Mouse (Mus musculus): ENCODE measurements at regions not wholly inside any gene's neighbourhood (a gene's known extent, or its start where the extent isn't known, plus 50 kb on each side); places are given as distances from the start of the nearest gene placed in this dataset.

- no peak for DNase-seq
Measured at GRCm38 (mm10) chr13:117334125-117334524, 113.2 kb upstream of the Gm17509 start.

- no peak for DNase-seq
Measured at GRCm38 (mm10) chr13:117334539-117334938, 113.7 kb upstream of the Gm17509 start.

DNA sequence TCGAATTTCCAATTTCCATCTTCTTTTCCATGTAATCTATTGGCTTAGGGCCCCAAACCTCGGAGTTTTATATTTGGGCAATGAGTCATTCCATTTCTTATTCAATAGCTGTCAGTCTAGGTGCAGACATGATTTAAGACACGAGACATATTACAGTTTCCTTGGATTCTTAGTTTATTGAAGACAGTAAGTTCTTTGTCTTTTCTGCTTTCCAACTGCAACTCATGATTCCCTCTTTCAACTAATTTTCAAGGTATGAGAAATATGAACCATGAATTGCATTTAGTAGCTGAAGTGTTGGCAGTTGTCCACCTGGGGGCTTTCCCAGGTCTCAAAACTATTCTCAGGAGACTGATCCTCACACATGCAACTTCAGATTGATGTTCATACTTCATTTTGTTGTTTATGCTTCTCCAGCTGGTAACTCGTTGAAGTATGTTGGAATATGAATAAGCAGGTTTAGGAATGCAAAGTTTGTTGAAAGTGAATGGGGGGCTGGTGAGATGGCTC lies 160.3 kb upstream of the Gm17509 start:
- DNase-seq: no peak

DNA sequence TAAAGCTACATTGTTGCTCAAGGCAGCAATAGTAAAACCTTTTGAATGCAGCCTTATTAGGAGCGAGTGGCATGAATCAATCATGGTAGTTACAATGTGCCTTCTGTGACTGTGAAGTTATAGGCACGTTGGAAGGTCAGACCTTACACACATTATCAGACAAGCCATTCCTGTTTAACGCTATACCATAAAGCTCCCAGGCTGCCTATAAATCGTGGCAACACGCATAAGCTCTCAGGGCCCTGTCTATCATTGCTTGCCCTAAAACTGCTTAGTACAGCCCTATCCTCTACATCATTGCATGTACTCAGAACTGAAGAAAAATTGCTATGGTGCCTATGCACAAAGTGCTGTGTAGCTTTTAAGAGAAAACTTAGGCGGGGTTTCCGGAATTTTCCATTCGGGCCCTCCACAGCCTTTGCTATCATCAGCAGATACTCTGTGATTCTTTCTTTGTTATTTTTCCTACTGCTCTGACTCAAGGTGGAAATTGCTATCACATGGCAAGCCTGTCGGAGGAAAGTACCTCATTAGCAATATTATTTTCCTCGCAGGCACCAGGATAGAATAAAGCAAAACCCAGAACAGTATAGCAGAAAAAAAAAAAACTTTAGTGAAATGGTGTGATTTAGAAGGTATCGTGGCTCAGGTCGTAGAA lies 162.7 kb upstream of the Gm17509 start:
- DNase-seq: no peak

- DNase-seq: no peak
Measured at GRCm38 (mm10) chr13:117390287-117390686, 169.4 kb upstream of the Gm17509 start.

- DNase-seq: no peak
Measured at GRCm38 (mm10) chr13:117393488-117393887, 172.6 kb upstream of the Gm17509 start.

- DNase-seq: no peak
Measured at GRCm38 (mm10) chr13:117401245-117401644, 180.4 kb upstream of the Gm17509 start.

GRCm38 (mm10) chr13:117409940-117410339 lies 189.1 kb upstream of the Gm17509 start:
- DNase-seq: no peak

DNA sequence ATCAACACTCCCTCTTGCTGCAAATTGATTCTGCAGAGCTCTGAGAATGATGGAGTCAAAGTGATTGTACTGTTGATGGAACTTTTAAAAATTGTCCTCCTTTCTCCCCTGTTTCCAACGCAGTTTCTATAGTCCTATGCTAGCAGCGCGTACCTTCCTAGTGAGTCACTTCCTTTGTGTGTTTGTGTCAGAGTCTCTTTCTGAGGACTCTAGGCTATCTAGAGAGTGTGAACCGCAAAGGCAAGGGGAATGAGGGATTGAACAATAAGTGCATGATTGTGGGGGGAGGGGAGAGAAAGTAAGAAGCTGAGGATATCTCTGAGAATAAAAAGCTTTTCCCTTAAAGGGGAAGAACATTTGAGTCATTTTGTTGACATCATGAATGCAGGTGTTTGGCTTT lies 188.5 kb upstream of the Hcn1 start:
- no peak for DNase-seq

DNA sequence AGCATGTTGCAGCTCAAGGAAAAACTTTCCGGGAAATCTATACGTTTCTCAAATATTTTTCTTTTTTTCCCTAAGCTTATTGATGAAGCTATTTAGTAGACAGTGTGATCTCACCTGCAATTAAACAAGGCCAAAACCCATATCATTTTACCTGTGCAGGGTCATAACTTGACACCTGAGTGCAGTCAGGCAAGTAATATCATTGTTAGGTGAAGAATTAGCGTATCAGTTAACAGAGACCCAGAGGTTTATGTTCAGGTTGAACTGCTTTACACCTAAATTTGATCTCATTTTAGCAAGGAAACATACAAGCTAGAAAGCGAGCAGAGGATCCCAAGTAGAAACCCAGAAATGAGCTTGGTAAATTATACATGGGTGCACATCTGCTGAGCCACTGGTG lies 178.6 kb upstream of the Hcn1 start:
- no peak for DNase-seq

DNA sequence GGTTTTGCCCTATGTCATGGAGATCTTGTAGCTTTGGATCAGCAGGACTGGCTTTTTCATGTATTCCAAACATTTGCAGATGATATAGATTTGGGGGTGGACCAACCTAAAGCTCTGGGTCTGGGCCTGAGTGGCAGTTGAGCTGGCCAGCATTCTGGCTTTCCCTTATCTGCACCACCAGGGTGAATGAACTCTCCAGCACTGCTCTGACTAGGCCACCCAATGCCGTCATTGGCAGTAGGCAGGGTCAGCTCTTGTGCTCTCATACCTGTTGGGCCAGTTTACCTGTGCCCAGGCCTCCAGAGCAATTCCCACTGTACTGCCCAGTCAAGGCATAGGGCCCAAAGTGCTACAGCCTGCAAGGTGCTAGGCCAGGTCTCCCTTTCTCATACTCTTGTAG lies 177.1 kb upstream of the Hcn1 start:
- DNase-seq: no peak

GRCm38 (mm10) chr13:117467407-117467806 lies 134.7 kb upstream of the Hcn1 start:
- peak; percentile 8 for DNase-seq

DNA sequence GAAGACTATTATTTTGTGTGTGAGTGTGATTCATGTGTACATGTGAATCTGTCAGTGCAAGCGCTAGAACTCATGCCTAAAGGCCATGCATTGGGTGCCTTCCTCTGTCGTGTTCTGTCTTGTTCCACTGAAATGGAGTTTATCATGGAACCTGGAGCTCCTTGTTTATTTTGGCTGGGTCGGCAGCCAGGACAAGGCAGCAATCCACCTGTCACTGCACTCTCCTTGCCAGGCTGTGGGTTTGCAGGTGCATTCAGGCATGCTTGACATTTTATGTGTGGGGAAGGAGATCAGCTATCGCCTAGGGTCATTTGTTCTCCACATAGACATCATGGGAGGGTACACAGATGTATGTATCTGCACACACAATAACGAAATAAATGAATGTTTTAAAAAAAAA lies 129.4 kb upstream of the Hcn1 start:
- no peak for DNase-seq

DNA sequence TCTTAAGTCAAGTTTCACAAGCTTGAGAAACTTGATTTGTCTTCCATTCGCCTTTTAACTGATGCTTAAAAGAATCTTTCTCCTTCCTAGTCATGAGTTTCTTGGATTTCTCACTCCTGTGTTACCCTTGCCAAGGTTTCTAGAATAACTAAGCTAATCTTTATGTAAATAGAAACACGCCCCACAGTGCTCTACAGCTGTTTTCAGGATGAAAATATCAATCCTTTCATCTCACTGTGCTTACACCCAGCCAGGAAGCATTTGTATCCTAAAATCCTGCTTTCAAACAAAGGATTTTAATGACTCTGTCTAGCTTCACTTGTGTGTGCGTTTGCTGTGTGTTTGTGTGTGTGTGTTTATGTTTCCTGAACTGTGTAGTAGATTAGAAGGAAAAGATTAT lies 119.5 kb upstream of the Hcn1 start:
- DNase-seq: no peak

GRCm38 (mm10) chr13:117508746-117509145 lies 93.4 kb upstream of the Hcn1 start:
- no peak for DNase-seq

DNA sequence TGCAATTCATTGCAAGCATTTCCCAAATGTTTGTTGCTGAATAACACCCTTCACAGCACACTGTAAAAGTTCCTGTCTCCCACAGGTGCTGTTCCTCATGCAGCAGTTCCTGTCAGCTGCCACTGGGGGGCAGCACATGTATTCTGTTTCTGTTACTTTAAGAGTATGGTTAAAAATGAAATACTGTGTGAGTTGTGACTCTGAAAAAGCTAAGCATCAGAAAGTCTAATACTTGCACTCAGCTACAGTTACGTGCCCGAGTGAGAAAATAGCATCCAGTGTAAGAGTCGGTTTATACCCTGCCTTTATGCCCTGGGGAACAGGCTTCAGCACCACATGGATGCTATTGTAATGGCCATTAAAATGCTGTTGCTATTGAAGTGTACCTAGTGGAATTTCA lies 52.0 kb upstream of the Hcn1 start:
- peak; percentile 57 for DNase-seq

All from right cerebral cortex, adult 18-20 months (tissue).